Mouse (Mus musculus) liver, embryonic 14.5 days (tissue): ENCODE results near the gene Mc3r.

ENCODE experiments used
- CTCF ChIP-seq: IDR thresholded peaks from 2 replicates; pipeline ENCODE4 v1.5.1; 2016; ENCODE audit warnings: antibody characterized with exemption, low read depth, control low read depth
- EP300 ChIP-seq: IDR thresholded peaks from 2 replicates; pipeline ENCODE4 v1.6.1; 2016; ENCODE audit warnings: antibody characterized with exemption, low read depth

GRCm38 (mm10) chr2:172270485-172270944 lies 22.2 kb downstream of the Mc3r start:
- TF ChIP-seq CTCF (no peak), EP300 (no peak)
